Mouse (Mus musculus) stomach, embryonic 14.5 days (tissue): Measurements from ENCODE around the gene Morn3. TPM values are rescaled to one million over a fixed set of nuclear protein-coding genes. Genes with fewer than 3 reads are reported as not detected.

Experiments
- ATAC-seq: fragments of 200-750 bp; cut with Nextera tagmentation; 2 replicates; pipeline ENCODE4 v1.8.0; 2017; ENCODE audit warnings: low read depth, moderate TSS enrichment; ENCODE audit not compliant: insufficient number of reproducible peaks, insufficient read depth, low FRiP score
- H3K27ac ChIP-seq: fragments of 300-500 bp; sonication (generic); 2 replicates; pipeline ENCODE4 v1.5.1; 2014; ENCODE audit warnings: mild to moderate bottlenecking, low read length, moderate library complexity, mixed read lengths
- H3K27me3 ChIP-seq: fragments of 300-500 bp; sonication (generic); 2 replicates; pipeline ENCODE4 v1.6.1; 2014; ENCODE audit warnings: low read length, control low read depth, mixed read lengths; ENCODE audit not compliant: control insufficient read depth, insufficient read depth
- H3K36me3 ChIP-seq: fragments of 300-500 bp; sonication (generic); 2 replicates; pipeline ENCODE4 v1.6.1; 2014; ENCODE audit warnings: mild to moderate bottlenecking, control low read depth, low read length, moderate library complexity, mixed read lengths; ENCODE audit not compliant: control insufficient read depth, insufficient read depth
- H3K4me1 ChIP-seq: fragments of 300-500 bp; sonication (generic); 2 replicates; pipeline ENCODE4 v1.6.1; 2014; ENCODE audit warnings: low read length, control low read depth, mixed read lengths; ENCODE audit not compliant: control insufficient read depth, insufficient read depth
- H3K4me2 ChIP-seq: fragments of 300-500 bp; sonication (generic); replicated peaks from 2 replicates; pipeline ENCODE4 v1.6.1; 2014; ENCODE audit warnings: low read depth, low read length, control low read depth
- H3K4me3 ChIP-seq: fragments of 300-500 bp; sonication (generic); 2 replicates; pipeline ENCODE4 v1.5.1; 2014; ENCODE audit warnings: low read depth, low read length, control low read depth
- H3K9ac ChIP-seq: fragments of 300-500 bp; sonication (generic); replicated peaks from 2 replicates; pipeline ENCODE4 v1.6.1; 2014; ENCODE audit warnings: low read depth, mild to moderate bottlenecking, control low read depth, low read length, moderate library complexity, mixed read lengths
- H3K9me3 ChIP-seq: fragments of 300-500 bp; sonication (generic); 2 replicates; pipeline ENCODE4 v1.6.1; 2016; ENCODE audit warnings: low read depth, low read length, control low read depth; ENCODE audit not compliant: control insufficient read depth
- WGBS: fragments of 180-500 bp; shearing (Covaris S2); extraction: QIAGEN DNeasy Blood & Tissue Kit; methylation state at CpG from one replicate; pipeline ENCODE4 v1.1.7; 2014; 5-methylcytosine and 5-hydroxymethylcytosine counted together
- polyA plus RNA-seq: library from polyadenylated mRNA; unstranded; fragments of >200 nt; fragmentation: Nextera tagmentation; extraction: Ambion mirVana; gene quantifications from 2 replicates; pipeline ENCODE4 v1.2.1, GENCODE M21; 2014

Morn3 gene
- polyA plus RNA-seq, 1 experiment from 2014 or later, result not detected

- Histone ChIP-seq H3K27ac (no peak overlapping the region), H3K27me3 (no peaks in the 10 kb centered on the region), H3K4me1 (peaks cover 9% of the 10 kb centered on the region; the same call in 1 of the 2 replicates), H3K4me2 (no peak overlapping the region), H3K4me3 (no peak overlapping the region), H3K36me3 (no peaks in the 10 kb centered on the region), H3K9me3 (no peaks in the 10 kb centered on the region), H3K9ac (no peak overlapping the region)
- ATAC-seq, result no peak
- WGBS, result 92% methylated on average over 13 of the region's 13 CpGs
Measured at GRCm38 (mm10) chr5:123080510-123080909, 33.7 kb upstream of the Morn3 start.

- Histone ChIP-seq H3K9me3 (no peaks in the 10 kb centered on the region), H3K27ac (no peak overlapping the region), H3K36me3 (no peaks in the 10 kb centered on the region), H3K9ac (no peak overlapping the region), H3K27me3 (no peaks in the 10 kb centered on the region), H3K4me1 (peaks cover 12% of the 10 kb centered on the region; the same call in 1 of the 2 replicates), H3K4me3 (no peak overlapping the region), H3K4me2 (no peak overlapping the region; the same call in 1 of the 2 replicates)
- ATAC-seq, result no peak
- WGBS, result 53% methylated on average over 8 of the region's 8 CpGs
Measured at GRCm38 (mm10) chr5:123080041-123080440, 33.2 kb upstream of the Morn3 start.

- H3K9ac ChIP-seq, result no peak overlapping the region
- no peak overlapping the region for H3K27ac ChIP-seq
- H3K27me3 ChIP-seq, result no peaks in the 10 kb centered on the region
- no peak overlapping the region; the same call in 1 of the 2 replicates for H3K4me2 ChIP-seq
- H3K9me3 ChIP-seq, result no peaks in the 10 kb centered on the region
- ATAC-seq, result no peak
- no peaks in the 10 kb centered on the region for H3K36me3 ChIP-seq
- peaks cover 12% of the 10 kb centered on the region; the same call in 1 of the 2 replicates for H3K4me1 ChIP-seq
- 73% methylated on average over 1 of the region's 1 CpGs for WGBS
- no peak overlapping the region for H3K4me3 ChIP-seq
Measured at GRCm38 (mm10) chr5:123079568-123079967, 32.8 kb upstream of the Morn3 start.

GRCm38 (mm10) chr5:123076419-123077281 is 29.8 kb upstream of the Morn3 start:
- H3K9me3 ChIP-seq, result no peaks in the 10 kb centered on the region
- H3K4me2 ChIP-seq, result peak overlapping the region; percentile 95
- H3K4me1 ChIP-seq, result peaks cover 12% of the 10 kb centered on the region; the same call in 1 of the 2 replicates
- WGBS, result 3% methylated on average over 34 of the region's 35 CpGs
- peak; percentile 90 for ATAC-seq
- H3K4me3 ChIP-seq, result peak overlapping the region; percentile 71
- H3K27me3 ChIP-seq, result no peaks in the 10 kb centered on the region
- peak overlapping the region; percentile 4; the same call in 1 of the 2 replicates for H3K27ac ChIP-seq
- no peaks in the 10 kb centered on the region for H3K36me3 ChIP-seq
- peak overlapping the region; percentile 62 for H3K9ac ChIP-seq

- Histone ChIP-seq H3K4me3 (peak overlapping the region; percentile 71), H3K9ac (peak overlapping the region; percentile 62), H3K27ac (peak overlapping the region; percentile 4; the same call in 1 of the 2 replicates), H3K36me3 (no peaks in the 10 kb centered on the region), H3K27me3 (no peaks in the 10 kb centered on the region), H3K4me2 (peak overlapping the region; percentile 95), H3K9me3 (no peaks in the 10 kb centered on the region), H3K4me1 (peaks cover 12% of the 10 kb centered on the region; the same call in 1 of the 2 replicates)
- ATAC-seq, result peak; percentile 92
- 5% methylated on average over 45 of the region's 45 CpGs for WGBS
Measured at GRCm38 (mm10) chr5:123075576-123076418, 29.0 kb upstream of the Morn3 start.

- Histone ChIP-seq H3K36me3 (no peaks in the 10 kb centered on the region), H3K9me3 (no peaks in the 10 kb centered on the region), H3K4me3 (no peak overlapping the region), H3K4me2 (no peak overlapping the region), H3K4me1 (no peaks in the 10 kb centered on the region), H3K27ac (no peak overlapping the region), H3K27me3 (no peaks in the 10 kb centered on the region), H3K9ac (no peak overlapping the region)
- WGBS, result 95% methylated on average over 2 of the region's 2 CpGs
- ATAC-seq, result no peak
Measured at GRCm38 (mm10) chr5:123068714-123069113, 21.9 kb upstream of the Morn3 start.

- no peak within 1 kb of the TSS for H3K27ac ChIP-seq
- H3K9me3 ChIP-seq, result no peaks in the 10 kb centered on the region
- no peak within 1 kb of the TSS for H3K4me3 ChIP-seq
- no peaks in the 10 kb centered on the region for H3K4me1 ChIP-seq
- WGBS, result 87% methylated on average over 12 of the region's 12 CpGs
- no peaks in the 10 kb centered on the region for H3K27me3 ChIP-seq
- H3K9ac ChIP-seq, result no peak within 1 kb of the TSS
- ATAC-seq, result no peak
- no peaks in the 10 kb centered on the region for H3K36me3 ChIP-seq
- no peak within 1 kb of the TSS for H3K4me2 ChIP-seq
Measured at GRCm38 (mm10) chr5:123068115-123068514, 21.3 kb upstream of the Morn3 start, which contains the start of gene Tmem120b. Gene Tmem120b (plus strand): TSS chr5:123068415.

- H3K27me3 ChIP-seq, result no peaks in the 10 kb centered on the region
- no peaks in the 10 kb centered on the region for H3K36me3 ChIP-seq
- no peak overlapping the region for H3K4me2 ChIP-seq
- no peak overlapping the region for H3K4me3 ChIP-seq
- no peak overlapping the region for H3K9ac ChIP-seq
- ATAC-seq, result peak; percentile 33; the same call in 1 of the 2 replicates
- WGBS, result 14% methylated on average over 6 of the region's 6 CpGs
- no peaks in the 10 kb centered on the region for H3K9me3 ChIP-seq
- H3K4me1 ChIP-seq, result no peaks in the 10 kb centered on the region
- no peak overlapping the region for H3K27ac ChIP-seq
Measured at GRCm38 (mm10) chr5:123067395-123067995, 20.7 kb upstream of the Morn3 start.
